Mouse (Mus musculus) myocyte (in vitro differentiated cells): ENCODE results near the gene Ptprj. TPM values are rescaled to one million over a fixed set of nuclear protein-coding genes. Genes with fewer than 3 reads are reported as not detected.

Experiments used
- H3K27me3 ChIP-seq: one replicate; pipeline ENCODE4 v1.6.1; 2011; ENCODE audit not compliant: control insufficient read depth, insufficient read depth, insufficient read length
- H3K36me3 ChIP-seq: one replicate; pipeline ENCODE4 v1.6.1; 2011; ENCODE audit not compliant: control insufficient read depth, insufficient read depth
- H3K4me2 ChIP-seq: one replicate; pipeline ENCODE4 v1.6.1; 2011; ENCODE audit warnings: low read depth, control low read depth
- H3K4me3 ChIP-seq: one replicate; pipeline ENCODE4 v1.5.1; 2011; ENCODE audit warnings: mild to moderate bottlenecking, control low read depth, moderate library complexity
- H3K79me2 ChIP-seq: one replicate; pipeline ENCODE4 v1.6.1; 2011; ENCODE audit not compliant: control insufficient read depth, insufficient read depth
- H3ac ChIP-seq: one replicate; pipeline ENCODE4 v1.6.1; 2011; ENCODE audit not compliant: control insufficient read depth, insufficient read length
- CEBPB ChIP-seq: IDR thresholded peaks from 2 replicates; pipeline ENCODE4 v1.6.1; 2011; ENCODE audit warnings: mild to moderate bottlenecking, moderate library complexity; ENCODE audit not compliant: poor library complexity, insufficient read depth, severe bottlenecking
- E2F4 ChIP-seq: IDR thresholded peaks from one replicate; pipeline ENCODE4 v1.6.1; 2011; ENCODE audit warnings: mild to moderate bottlenecking, control low read depth, moderate library complexity; ENCODE audit not compliant: insufficient read depth
- MAX ChIP-seq: IDR thresholded peaks from one replicate; pipeline ENCODE4 v1.6.1; 2011; ENCODE audit warnings: low read depth, mild to moderate bottlenecking, control low read depth
- MYOD1 ChIP-seq, 3 experiments: IDR thresholded peaks; one replicate each; pipeline ENCODE4 v1.6.1; 2011; ENCODE audit warnings: control low read depth in 2 of 3, low read depth in 2 of 3, mild to moderate bottlenecking in 2 of 3, moderate library complexity in 1 of 3; ENCODE audit not compliant: insufficient read length in 2 of 3, control insufficient read depth in 1 of 3
- MYOG ChIP-seq, 3 experiments: IDR thresholded peaks; one replicate each; pipeline ENCODE4 v1.6.1; 2011; ENCODE audit warnings: control low read depth in 2 of 3, low read depth in 2 of 3, mild to moderate bottlenecking in 2 of 3; ENCODE audit not compliant: insufficient read length in 2 of 3, control insufficient read depth in 1 of 3, insufficient read depth in 1 of 3
- POLR2A ChIP-seq: IDR thresholded peaks from one replicate; pipeline ENCODE4 v1.6.1; 2011; ENCODE audit warnings: low read depth, mild to moderate bottlenecking, control low read depth, moderate library complexity; ENCODE audit not compliant: insufficient read length
- POLR2AphosphoS2 ChIP-seq: IDR thresholded peaks from one replicate; pipeline ENCODE4 v1.6.1; 2011; ENCODE audit warnings: low read depth, control low read depth; ENCODE audit not compliant: insufficient read length
- REST ChIP-seq: IDR thresholded peaks from one replicate; pipeline ENCODE4 v1.6.1; 2011; ENCODE audit warnings: mild to moderate bottlenecking, control low read depth, moderate library complexity; ENCODE audit not compliant: insufficient read depth, insufficient read length
- SRF ChIP-seq: IDR thresholded peaks from one replicate; pipeline ENCODE4 v1.6.1; 2011; ENCODE audit warnings: low read depth; ENCODE audit not compliant: control insufficient read depth, insufficient read length
- TCF12 ChIP-seq: IDR thresholded peaks from one replicate; pipeline ENCODE4 v1.6.1; 2011; ENCODE audit warnings: mild to moderate bottlenecking, control low read depth; ENCODE audit not compliant: poor library complexity, insufficient read depth, severe bottlenecking
- TCF3 ChIP-seq: IDR thresholded peaks from one replicate; pipeline ENCODE4 v1.6.1; 2011; ENCODE audit warnings: low read depth, control low read depth; ENCODE audit not compliant: insufficient read length
- USF1 ChIP-seq: IDR thresholded peaks from one replicate; pipeline ENCODE4 v1.6.1; 2011; ENCODE audit warnings: low read depth, mild to moderate bottlenecking, control low read depth, moderate library complexity
- polyA plus RNA-seq: library from polyadenylated mRNA; unstranded; fragments of >200 nt; fragmentation: generic; extraction: Trizol; gene quantifications from one replicate; pipeline ENCODE4 v1.2.1, GENCODE M21; 2012; ENCODE audit warnings: missing spikeins

Ptprj gene
- polyA plus RNA-seq, 1 experiment: 1.6 TPM

- Histone ChIP-seq H3K4me2 (peak overlapping the region; percentile 37), H3ac (no peak overlapping the region), H3K27me3 (no peaks in the 10 kb centered on the region), H3K36me3 (no peaks in the 10 kb centered on the region), H3K79me2 (no peaks in the 10 kb centered on the region), H3K4me3 (no peak overlapping the region)
- no peak for TF ChIP-seq SRF
- no peak for TF ChIP-seq USF1
- TF ChIP-seq MYOD1 (IDR thresholded peaks at IDR 0.05; ENCODE audit: control insufficient read depth in 1 of 3, insufficient read length in 2 of 3, low read depth in 2 of 3): peak in 1 of 3 experiments; percentile 73
Measured at GRCm38 (mm10) chr2:90490279-90491046, 90.0 kb downstream of the Ptprj start.

- no peaks in the 10 kb centered on the region for H3K27me3 ChIP-seq
- no peak overlapping the region for H3K4me3 ChIP-seq
- H3K36me3 ChIP-seq: no peaks in the 10 kb centered on the region
- peak overlapping the region; percentile 37 for H3K4me2 ChIP-seq
- no peaks in the 10 kb centered on the region for H3K79me2 ChIP-seq
- no peak overlapping the region for H3ac ChIP-seq
- TF ChIP-seq POLR2A (no peak), REST (no peak), SRF (no peak), MYOG (IDR thresholded peaks at IDR 0.05; ENCODE audit: control insufficient read depth in 1 of 3, insufficient read depth in 1 of 3, insufficient read length in 2 of 3, low read depth in 2 of 3) (no peak), TCF3 (no peak), MYOD1 (IDR thresholded peaks at IDR 0.05; ENCODE audit: control insufficient read depth in 1 of 3, insufficient read length in 2 of 3, low read depth in 2 of 3) (no peak), CEBPB (no peak), E2F4 (no peak), TCF12 (no peak), POLR2AphosphoS2 (no peak), MAX (no peak), USF1 (no peak)
Measured at GRCm38 (mm10) chr2:90489839-90490238, 90.6 kb downstream of the Ptprj start.

- H3K36me3 ChIP-seq: no peaks in the 10 kb centered on the region
- H3K27me3 ChIP-seq: no peaks in the 10 kb centered on the region
- H3ac ChIP-seq: no peak overlapping the region
- H3K4me2 ChIP-seq: no peak overlapping the region
- no peak overlapping the region for H3K4me3 ChIP-seq
- H3K79me2 ChIP-seq: no peaks in the 10 kb centered on the region
- no peak for TF ChIP-seq POLR2A
- TF ChIP-seq POLR2AphosphoS2: no peak
- TF ChIP-seq SRF: no peak
- TF ChIP-seq REST: no peak
- no peak for TF ChIP-seq USF1
- no peak for TF ChIP-seq MAX
- no peak for TF ChIP-seq E2F4
- TF ChIP-seq MYOG (IDR thresholded peaks at IDR 0.05; ENCODE audit: control insufficient read depth in 1 of 3, insufficient read depth in 1 of 3, insufficient read length in 2 of 3, low read depth in 2 of 3): no peak
- TF ChIP-seq CEBPB: no peak
Measured at GRCm38 (mm10) chr2:90488690-90489590, 91.5 kb downstream of the Ptprj start.

- no peak for TF ChIP-seq TCF12
- Histone ChIP-seq H3ac (no peak overlapping the region), H3K27me3 (no peaks in the 10 kb centered on the region), H3K4me3 (no peak overlapping the region), H3K36me3 (no peaks in the 10 kb centered on the region), H3K79me2 (no peaks in the 10 kb centered on the region), H3K4me2 (no peak overlapping the region)
Measured at GRCm38 (mm10) chr2:90487471-90488238, 92.8 kb downstream of the Ptprj start.
